Mouse (Mus musculus) G1E-ER4 (cell line): ENCODE results near the gene Eif4g2. TPM values are rescaled to one million over a fixed set of nuclear protein-coding genes. Genes with fewer than 3 reads are reported as not detected.

Source experiments
- GATA1 ChIP-seq: IDR thresholded peaks from one replicate; pipeline ENCODE4 v1.8.0; 2012; ENCODE audit warnings: low read length, inconsistent platforms
- polyA plus RNA-seq: library from polyadenylated mRNA; stranded (reverse); fragments of >175 nt; gene quantifications from 2 replicates; pipeline ENCODE4 v1.2.3, GENCODE M21; 2012

Gene Eif4g2
- polyA plus RNA-seq, 1 experiment, result 2,405 TPM

- no peak for TF ChIP-seq GATA1
Measured at GRCm38 (mm10) chr7:111082043-111082821, 598 bp downstream of the Eif4g2 start.

GRCm38 (mm10) chr7:111080876-111081275 is 2.0 kb downstream of the Eif4g2 start:
- no peak for TF ChIP-seq GATA1

- TF ChIP-seq GATA1, result no peak
Measured at GRCm38 (mm10) chr7:111080026-111080425, 2.8 kb downstream of the Eif4g2 start.

- TF ChIP-seq GATA1, result no peak
Measured at GRCm38 (mm10) chr7:111078271-111078670, 4.6 kb downstream of the Eif4g2 start.

GRCm38 (mm10) chr7:111075288-111075687 is 7.5 kb downstream of the Eif4g2 start:
- TF ChIP-seq GATA1, result no peak

- no peak for TF ChIP-seq GATA1
Measured at GRCm38 (mm10) chr7:111072410-111072809, 10.4 kb downstream of the Eif4g2 start.

- no peak for TF ChIP-seq GATA1
Measured at GRCm38 (mm10) chr7:111070167-111070496, 12.7 kb downstream of the Eif4g2 start.

- no peak for TF ChIP-seq GATA1
Measured at GRCm38 (mm10) chr7:111069439-111070166, 13.2 kb downstream of the Eif4g2 start.

GRCm38 (mm10) chr7:111068181-111068580 is 14.6 kb downstream of the Eif4g2 start:
- TF ChIP-seq GATA1, result no peak

- no peak for TF ChIP-seq GATA1
Measured at GRCm38 (mm10) chr7:111062971-111063370, 19.9 kb downstream of the Eif4g2 start.

GRCm38 (mm10) chr7:111059527-111059926 is 23.3 kb downstream of the Eif4g2 start:
- no peak for TF ChIP-seq GATA1

GRCm38 (mm10) chr7:111055984-111056657 is 26.7 kb downstream of the Eif4g2 start:
- no peak for TF ChIP-seq GATA1

GRCm38 (mm10) chr7:111055221-111055620 is 27.6 kb downstream of the Eif4g2 start:
- no peak for TF ChIP-seq GATA1

GRCm38 (mm10) chr7:111049652-111050421 is 33.0 kb downstream of the Eif4g2 start:
- TF ChIP-seq GATA1, result no peak

- TF ChIP-seq GATA1, result no peak
Measured at GRCm38 (mm10) chr7:111048920-111049319, 33.9 kb downstream of the Eif4g2 start.
